Mouse (Mus musculus) midbrain, embryonic 10.5 days (tissue): ENCODE measurements around the gene 2010300C02Rik. TPM values are rescaled to one million over a fixed set of nuclear protein-coding genes. Genes with fewer than 3 reads are reported as not detected.

Experiments used
- DNase-seq: peaks from one replicate; pipeline ENCODE4 v3.0.0-alpha.2; 2017; ENCODE audit warnings: low spot score
- H3K27ac ChIP-seq: fragments of 300-500 bp; sonication (generic); replicated peaks from 2 replicates; pipeline ENCODE4 v1.5.1; 2016; ENCODE audit warnings: mild to moderate bottlenecking
- H3K27me3 ChIP-seq: fragments of 300-500 bp; sonication (generic); 2 replicates; pipeline ENCODE4 v1.6.1; 2016; ENCODE audit warnings: low read depth, mild to moderate bottlenecking; ENCODE audit not compliant: poor library complexity, severe bottlenecking
- H3K36me3 ChIP-seq: fragments of 300-500 bp; sonication (generic); 2 replicates; pipeline ENCODE4 v1.6.1; 2016; ENCODE audit warnings: mild to moderate bottlenecking, moderate library complexity
- H3K4me1 ChIP-seq: fragments of 300-500 bp; sonication (generic); 2 replicates; pipeline ENCODE4 v1.6.1; 2016
- H3K4me3 ChIP-seq: fragments of 300-500 bp; sonication (generic); 2 replicates; pipeline ENCODE4 v1.5.1; 2016; ENCODE audit warnings: mild to moderate bottlenecking, moderate library complexity
- H3K9me3 ChIP-seq: fragments of 300-500 bp; sonication (generic); replicated peaks from 2 replicates; pipeline ENCODE4 v1.6.1; 2016; ENCODE audit warnings: mild to moderate bottlenecking
- WGBS: fragments of 180-500 bp; shearing (Covaris S2); methylation state at CpG from one replicate; pipeline ENCODE4 v1.1.7; 2016; 5-methylcytosine and 5-hydroxymethylcytosine counted together
- polyA plus RNA-seq: library from polyadenylated mRNA; unstranded; fragments of >200 nt; fragmentation: Nextera tagmentation; extraction: Ambion mirVana; gene quantifications from 2 replicates; pipeline ENCODE4 v1.2.1, GENCODE M21; 2016

Gene 2010300C02Rik
- polyA plus RNA-seq, 1 experiment from 2014 or later, result 0.73 TPM

DNA sequence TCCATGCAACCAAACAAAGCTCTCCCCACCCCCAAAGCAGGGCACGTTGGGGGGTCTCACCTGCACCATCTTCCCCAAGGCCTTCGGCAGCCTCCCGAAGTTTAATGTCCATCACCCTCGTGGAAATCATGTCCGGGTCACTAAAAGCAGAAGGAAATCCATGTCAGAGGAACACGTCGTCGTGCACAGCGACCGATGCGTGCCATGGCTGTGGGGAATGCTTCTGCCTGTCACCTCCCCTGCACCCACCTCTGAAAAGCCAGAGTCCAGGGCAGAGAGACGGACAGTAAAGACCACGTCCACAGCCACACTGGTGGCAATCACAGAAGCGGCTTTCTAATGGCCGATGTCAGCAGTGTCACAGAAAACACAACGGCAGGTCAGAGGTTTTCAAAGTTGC lies 75.4 kb downstream of the 2010300C02Rik start:
- H3K4me1 ChIP-seq, result no peaks in the 10 kb centered on the region
- no peak overlapping the region for H3K4me3 ChIP-seq
- no peak overlapping the region for H3K27ac ChIP-seq
- H3K9me3 ChIP-seq, result no peaks in the 10 kb centered on the region
- 90% methylated on average over 16 of the region's 16 CpGs for WGBS
- no peak for DNase-seq
- no peaks in the 10 kb centered on the region for H3K27me3 ChIP-seq
- no peaks in the 10 kb centered on the region for H3K36me3 ChIP-seq

DNA sequence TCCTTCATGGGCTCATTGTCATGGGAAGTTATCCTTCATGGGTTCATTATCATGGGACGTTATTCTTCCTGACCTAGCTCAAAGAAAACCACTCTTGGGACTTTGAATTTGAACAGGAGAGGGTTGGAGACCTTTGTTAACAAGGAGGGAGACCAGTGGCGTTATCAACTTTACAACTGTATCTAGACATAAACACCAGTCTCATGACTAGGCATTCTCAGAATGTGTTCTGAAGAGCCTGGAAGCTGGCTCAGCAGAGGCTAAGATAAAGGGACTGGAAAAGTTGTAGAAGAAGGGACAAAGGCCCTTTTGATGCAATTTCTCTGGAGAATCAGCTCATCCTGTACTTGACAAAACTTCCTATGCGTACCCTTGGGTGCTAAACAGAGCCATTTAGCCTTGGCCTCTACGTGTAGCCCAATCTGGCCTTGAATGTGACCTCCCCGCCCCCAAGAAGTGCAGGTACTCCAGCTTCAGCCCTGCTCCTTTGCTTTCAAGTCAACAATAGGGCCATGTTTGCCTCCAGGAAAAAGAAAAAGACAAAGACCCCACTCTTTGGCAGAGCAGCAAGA lies 76.0 kb downstream of the 2010300C02Rik start:
- Histone ChIP-seq H3K27me3 (no peaks in the 10 kb centered on the region), H3K4me3 (no peak overlapping the region), H3K4me1 (peaks cover 6% of the 10 kb centered on the region; the same call in 1 of the 2 replicates), H3K9me3 (no peaks in the 10 kb centered on the region), H3K36me3 (no peaks in the 10 kb centered on the region), H3K27ac (no peak overlapping the region)
- no peak for DNase-seq
- whole genome bisulfite sequencing, result 86% methylated on average over 5 of the region's 5 CpGs

DNA sequence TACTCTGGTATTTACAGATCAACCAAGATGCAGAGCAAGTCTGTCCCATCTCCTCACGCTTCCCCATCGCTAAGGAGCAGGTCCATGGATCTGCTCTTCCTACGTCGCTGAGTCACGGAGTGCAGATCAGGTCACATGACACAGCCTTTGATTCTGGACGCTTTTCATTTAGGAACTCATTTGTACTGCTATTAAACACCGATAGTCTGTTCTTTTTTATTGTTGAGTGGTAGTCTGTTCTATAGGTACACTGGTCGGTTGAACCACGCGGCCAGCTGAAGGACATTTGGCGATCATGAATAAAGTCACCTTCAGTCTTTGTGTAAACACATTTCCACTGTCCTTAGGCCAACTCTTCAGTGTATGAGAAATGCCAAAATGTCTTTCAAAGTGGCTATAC lies 78.5 kb downstream of the 2010300C02Rik start:
- no peak for DNase-seq
- Histone ChIP-seq H3K36me3 (no peaks in the 10 kb centered on the region), H3K27ac (no peak overlapping the region), H3K9me3 (no peaks in the 10 kb centered on the region), H3K4me3 (no peak overlapping the region), H3K27me3 (no peaks in the 10 kb centered on the region), H3K4me1 (peaks cover 7% of the 10 kb centered on the region; the same call in 1 of the 2 replicates)
- WGBS, result 92% methylated on average over 11 of the region's 11 CpGs

DNA sequence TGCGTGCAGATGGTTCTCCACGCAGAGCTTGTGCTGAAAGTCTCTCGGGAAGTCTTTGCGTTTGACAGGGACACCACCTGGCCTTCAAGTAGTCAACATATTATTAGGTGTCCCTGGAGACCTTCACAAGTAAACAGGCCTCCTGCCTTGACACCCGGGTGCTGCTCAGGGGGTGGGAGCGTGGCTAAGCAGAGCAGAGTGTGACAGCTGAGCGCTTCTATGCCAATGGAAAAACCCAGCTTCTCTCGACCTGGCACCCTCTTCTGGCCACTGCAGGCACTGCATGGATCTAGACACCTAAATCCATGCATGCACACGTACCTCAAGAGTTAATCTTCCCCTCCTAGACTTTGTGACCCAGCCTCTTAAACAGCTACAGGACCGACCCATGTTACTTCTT lies 80.8 kb downstream of the 2010300C02Rik start:
- peak; percentile 68 for DNase-seq
- Histone ChIP-seq H3K27ac (no peak overlapping the region), H3K4me3 (no peak overlapping the region), H3K9me3 (no peaks in the 10 kb centered on the region), H3K4me1 (peaks cover 7% of the 10 kb centered on the region; the same call in 1 of the 2 replicates), H3K36me3 (no peaks in the 10 kb centered on the region), H3K27me3 (no peaks in the 10 kb centered on the region)
- 28% methylated on average over 10 of the region's 10 CpGs for WGBS

DNA sequence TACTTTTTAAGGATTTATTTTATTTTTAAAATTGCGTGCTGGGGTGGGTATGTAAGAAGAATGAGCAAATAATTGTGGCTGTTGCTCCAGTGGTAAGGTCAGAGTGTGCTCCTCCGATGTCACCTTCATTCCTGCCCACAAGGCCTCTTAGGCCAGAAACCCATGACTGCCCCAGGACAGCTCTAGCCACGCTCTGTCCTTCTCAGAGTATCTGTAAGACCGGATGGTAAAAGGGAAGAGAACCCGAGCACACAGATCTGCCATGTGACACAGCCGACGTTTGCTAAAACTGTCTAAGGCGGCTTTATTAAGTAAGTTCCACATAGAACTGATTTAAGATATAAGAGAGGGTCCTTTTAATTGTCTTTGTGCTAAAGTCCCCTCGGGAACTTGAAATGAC lies 81.3 kb downstream of the 2010300C02Rik start:
- Histone ChIP-seq H3K27me3 (no peaks in the 10 kb centered on the region), H3K4me3 (no peak overlapping the region), H3K9me3 (no peaks in the 10 kb centered on the region), H3K36me3 (no peaks in the 10 kb centered on the region), H3K4me1 (peaks cover 7% of the 10 kb centered on the region; the same call in 1 of the 2 replicates), H3K27ac (no peak overlapping the region)
- DNase-seq, result no peak
- WGBS, result 87% methylated on average over 9 of the region's 9 CpGs

DNA sequence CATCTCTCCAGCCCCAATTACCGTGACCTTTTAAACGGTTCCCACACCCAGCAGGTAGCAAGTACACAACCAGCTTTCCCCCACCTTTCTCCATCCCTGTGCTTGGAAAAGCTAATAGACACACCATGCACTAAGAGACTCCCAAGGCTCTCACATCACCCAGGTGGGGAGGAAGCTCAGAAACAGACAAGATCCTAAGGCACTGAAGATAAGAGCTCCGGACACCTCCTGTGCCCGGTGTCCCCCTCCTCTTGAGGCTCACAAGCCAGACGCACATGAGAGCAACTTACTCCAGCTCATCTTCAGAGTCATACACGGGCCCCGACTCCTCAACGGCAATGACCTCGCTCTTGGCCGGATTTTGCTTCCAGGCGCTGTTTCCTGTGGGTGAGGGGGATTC lies 82.3 kb downstream of the 2010300C02Rik start:
- Histone ChIP-seq H3K4me3 (no peak overlapping the region), H3K27me3 (no peaks in the 10 kb centered on the region), H3K27ac (no peak overlapping the region), H3K36me3 (no peaks in the 10 kb centered on the region), H3K9me3 (no peaks in the 10 kb centered on the region), H3K4me1 (peaks cover 7% of the 10 kb centered on the region; the same call in 1 of the 2 replicates)
- no peak for DNase-seq
- 85% methylated on average over 11 of the region's 11 CpGs for WGBS

DNA sequence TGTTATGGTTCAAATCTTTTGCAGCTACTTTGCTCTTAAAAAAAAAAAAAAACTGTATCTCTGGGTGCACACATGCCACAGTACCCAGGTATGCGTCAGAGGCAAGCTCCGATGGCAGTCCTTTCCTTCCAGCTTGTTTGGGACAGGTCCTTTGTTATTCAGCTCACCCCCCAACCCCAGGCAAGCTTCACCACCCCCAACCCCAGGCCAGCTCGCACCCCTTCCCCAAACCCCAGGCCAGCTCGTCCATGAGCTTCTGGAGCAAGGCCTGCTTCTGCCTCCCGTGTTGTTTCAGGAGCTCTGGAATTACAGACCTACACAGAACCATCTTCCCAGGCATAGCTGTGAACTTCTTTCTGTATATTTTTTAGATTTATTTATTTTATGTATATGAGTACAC lies 83.1 kb downstream of the 2010300C02Rik start:
- no peak overlapping the region for H3K27ac ChIP-seq
- 86% methylated on average over 5 of the region's 5 CpGs for WGBS
- no peaks in the 10 kb centered on the region for H3K27me3 ChIP-seq
- no peaks in the 10 kb centered on the region for H3K36me3 ChIP-seq
- peaks cover 7% of the 10 kb centered on the region; the same call in 1 of the 2 replicates for H3K4me1 ChIP-seq
- no peak overlapping the region for H3K4me3 ChIP-seq
- DNase-seq, result no peak
- H3K9me3 ChIP-seq, result no peaks in the 10 kb centered on the region

DNA sequence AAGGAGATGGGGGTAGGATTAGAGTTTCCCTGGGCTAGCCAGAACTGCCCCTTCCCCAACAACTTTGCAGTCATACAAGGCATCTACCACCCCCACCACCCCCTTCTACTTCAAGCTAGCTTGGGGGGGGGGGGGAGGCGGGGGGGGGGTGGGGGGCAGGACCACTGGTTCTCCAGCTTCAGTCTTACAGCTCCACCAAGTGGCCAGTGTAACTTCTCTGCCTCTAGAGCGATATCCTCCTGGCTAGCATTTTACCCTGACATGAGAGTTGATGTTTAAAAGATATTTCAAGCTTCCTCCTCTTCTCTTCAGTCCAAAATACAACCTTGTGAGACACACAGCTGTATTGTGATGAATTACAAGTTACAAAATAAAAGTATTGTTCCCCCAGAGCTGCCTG lies 83.7 kb downstream of the 2010300C02Rik start:
- Histone ChIP-seq H3K36me3 (no peaks in the 10 kb centered on the region), H3K4me3 (no peak overlapping the region), H3K4me1 (peaks cover 7% of the 10 kb centered on the region; the same call in 1 of the 2 replicates), H3K27me3 (no peaks in the 10 kb centered on the region), H3K27ac (no peak overlapping the region), H3K9me3 (no peaks in the 10 kb centered on the region)
- 33% methylated on average over 2 of the region's 2 CpGs for WGBS
- no peak for DNase-seq

DNA sequence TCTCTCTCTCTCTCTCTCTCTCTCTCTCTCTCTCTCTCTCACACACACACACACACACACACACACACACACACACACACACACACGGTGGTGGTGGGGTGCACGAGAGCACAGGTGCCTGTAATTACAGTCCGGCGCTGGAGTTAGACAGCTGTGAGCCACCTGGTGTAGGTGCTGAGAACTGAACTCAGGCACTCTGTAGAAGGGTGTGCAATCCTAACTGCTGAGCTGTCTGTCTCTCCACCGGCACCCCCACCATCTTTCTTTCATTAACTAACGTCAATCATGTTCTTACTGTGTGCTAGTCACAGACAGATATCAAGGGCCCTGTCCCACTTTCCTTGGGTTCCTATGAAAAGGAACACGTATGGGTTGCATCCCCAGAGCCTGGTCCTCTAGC lies 84.2 kb downstream of the 2010300C02Rik start:
- DNase-seq, result no peak
- no peak overlapping the region for H3K4me3 ChIP-seq
- WGBS, result 79% methylated on average over 7 of the region's 7 CpGs

DNA sequence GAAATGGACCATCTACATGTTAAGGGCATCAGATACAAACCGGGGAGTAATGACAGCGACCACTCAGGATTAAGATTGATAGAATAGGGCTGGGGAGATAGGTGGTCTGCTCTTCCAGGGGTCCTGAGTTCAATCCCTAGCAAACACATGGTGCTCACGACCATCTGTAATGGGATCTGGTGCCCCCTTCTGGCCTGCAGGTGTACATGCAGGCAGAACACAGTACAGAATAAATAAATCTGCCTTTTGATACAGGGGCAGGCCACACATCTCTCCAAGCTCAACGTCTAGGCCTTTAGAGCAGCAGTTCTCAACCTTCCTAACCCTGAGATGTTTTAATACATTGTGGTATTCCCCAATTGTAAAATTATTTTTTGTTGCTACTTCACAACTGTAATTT lies 85.2 kb downstream of the 2010300C02Rik start:
- Histone ChIP-seq H3K4me1 (peaks cover 7% of the 10 kb centered on the region; the same call in 1 of the 2 replicates), H3K4me3 (no peak overlapping the region), H3K27me3 (no peaks in the 10 kb centered on the region), H3K36me3 (no peaks in the 10 kb centered on the region), H3K9me3 (no peaks in the 10 kb centered on the region), H3K27ac (no peak overlapping the region)
- DNase-seq, result peak; percentile 46
- WGBS, result 38% methylated on average over 4 of the region's 4 CpGs

More for the DNA sequence above, 84.2 kb downstream of the 2010300C02Rik start:
- H3K9me3 ChIP-seq, result no peaks in the 10 kb centered on the region
- H3K27me3 ChIP-seq, result no peaks in the 10 kb centered on the region
- no peak overlapping the region for H3K27ac ChIP-seq
- H3K4me1 ChIP-seq, result peaks cover 7% of the 10 kb centered on the region; the same call in 1 of the 2 replicates
- no peaks in the 10 kb centered on the region for H3K36me3 ChIP-seq

DNA sequence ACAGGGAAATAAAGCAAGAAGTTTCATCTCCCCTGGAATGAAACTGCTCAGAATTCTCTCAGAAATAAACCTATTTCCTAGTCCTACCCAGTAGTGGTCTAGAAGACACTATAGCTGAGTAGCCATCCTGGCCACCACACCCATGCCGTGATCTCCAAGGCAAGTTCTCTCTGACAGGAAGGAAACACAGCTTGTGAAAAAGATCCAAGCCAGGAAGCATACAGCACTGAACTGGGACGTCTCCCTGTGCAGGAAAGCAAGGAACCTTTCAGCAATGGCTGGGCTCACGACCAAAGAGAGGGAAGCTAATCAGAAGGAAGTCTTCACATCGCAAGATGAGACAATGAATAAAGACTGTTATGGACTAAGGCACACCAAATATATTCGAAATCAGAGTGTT lies 86.4 kb downstream of the 2010300C02Rik start:
- Histone ChIP-seq H3K27ac (no peak overlapping the region), H3K4me1 (no peaks in the 10 kb centered on the region), H3K36me3 (no peaks in the 10 kb centered on the region), H3K27me3 (no peaks in the 10 kb centered on the region), H3K4me3 (no peak overlapping the region), H3K9me3 (no peaks in the 10 kb centered on the region)
- no peak for DNase-seq
- 76% methylated on average over 5 of the region's 5 CpGs for WGBS

DNA sequence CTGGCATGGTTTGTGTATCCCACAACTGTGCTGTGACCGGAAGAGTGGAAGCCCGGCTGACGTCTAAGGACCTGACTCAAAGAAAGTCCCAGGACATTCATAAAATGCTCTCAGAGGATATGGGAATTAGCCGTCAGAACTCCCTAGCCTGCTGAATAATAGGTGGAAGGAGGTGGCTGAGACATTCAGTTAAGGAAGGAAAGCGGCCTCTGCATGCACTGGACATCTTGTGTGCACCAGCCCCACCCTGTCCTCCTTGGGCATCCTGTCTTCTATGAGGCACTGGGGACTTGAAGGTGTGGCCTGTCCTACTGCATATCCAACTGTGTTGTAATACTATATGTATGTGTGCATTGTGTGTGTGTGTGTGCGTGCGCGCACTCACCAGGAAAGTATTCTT lies 87.5 kb downstream of the 2010300C02Rik start:
- WGBS, result 87% methylated on average over 8 of the region's 8 CpGs
- DNase-seq, result no peak
- Histone ChIP-seq H3K9me3 (no peaks in the 10 kb centered on the region), H3K27me3 (no peaks in the 10 kb centered on the region), H3K27ac (no peak overlapping the region), H3K4me3 (no peak overlapping the region), H3K36me3 (no peaks in the 10 kb centered on the region), H3K4me1 (no peaks in the 10 kb centered on the region)

DNA sequence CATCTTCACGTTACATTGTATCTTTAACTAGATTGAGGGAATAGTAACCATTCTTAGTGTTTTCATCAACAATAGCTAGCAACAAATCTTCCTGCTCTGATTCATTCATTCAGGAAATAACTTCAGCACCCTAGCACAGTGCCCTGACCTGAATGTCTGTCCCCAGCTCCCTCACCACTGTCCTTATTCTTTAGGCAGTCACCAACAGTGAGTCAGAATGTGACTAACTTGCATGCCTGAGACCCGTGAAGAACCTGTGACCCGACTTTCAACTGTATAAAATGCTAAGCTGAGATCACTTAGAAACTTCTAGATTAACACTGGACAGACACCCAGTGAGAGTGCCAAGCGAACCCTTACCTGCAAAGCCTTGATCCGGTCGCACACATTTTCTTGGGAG lies 88.4 kb downstream of the 2010300C02Rik start:
- H3K4me1 ChIP-seq, result no peaks in the 10 kb centered on the region
- no peak for DNase-seq
- no peaks in the 10 kb centered on the region for H3K9me3 ChIP-seq
- no peaks in the 10 kb centered on the region for H3K36me3 ChIP-seq
- no peaks in the 10 kb centered on the region for H3K27me3 ChIP-seq
- no peak overlapping the region for H3K4me3 ChIP-seq
- no peak overlapping the region for H3K27ac ChIP-seq
- WGBS, result 87% methylated on average over 6 of the region's 6 CpGs
